Comparison of ENCODE assay signal across 14 mouse cellular contexts in genomic region chr5:30456056-30456455, GRCm38 (mm10). TPM values are rescaled to one million over a fixed set of nuclear protein-coding genes. Genes with fewer than 3 reads are reported as not detected.
DNase-seq lines count a peak whose midpoint lies in the region; ATAC-seq and TF ChIP-seq lines count a peak whose summit lies in the region.
"Had no signal": no experiment of that assay in that cellular context is flagged by ENCODE, and none has a peak within 500 bp of the region (broad histone marks: within the 10 kb centered on the region; RNA-seq: fewer than 3 reads in every experiment).

No protein-coding gene starts in this region.

- ATAC-seq in kidney, postnatal 0 days (replicated peaks; ENCODE audit: low FRiP score, low read depth), result no peak
- ATAC-seq in midbrain, embryonic 14.5 days (ENCODE audit: low FRiP score, low TSS enrichment), result no peak
- no peak for ATAC-seq in midbrain, embryonic 16.5 days
- ATAC-seq: forebrain, embryonic 15.5 days had no signal

- WGBS in kidney, postnatal 0 days, result 49% methylated on average over 6 of the region's 6 CpGs
- WGBS in midbrain, embryonic 14.5 days, result 61% methylated on average over 6 of the region's 6 CpGs
- WGBS in midbrain, embryonic 16.5 days, result 63% methylated on average over 6 of the region's 6 CpGs

- no peak overlapping the region for H3K27ac ChIP-seq in kidney, postnatal 0 days
- no peak overlapping the region for H3K27ac ChIP-seq in midbrain, embryonic 14.5 days (replicated peaks; ENCODE audit: low read depth, low read length)
- H3K27ac ChIP-seq in midbrain, embryonic 16.5 days (ENCODE audit: low read length), result no peak overlapping the region
- H3K27ac ChIP-seq: embryonic facial prominence, embryonic 12.5 days; forebrain, embryonic 15.5 days; heart, embryonic 10.5 days; limb, embryonic 12.5 days had no signal

- H3K4me1 ChIP-seq in kidney, postnatal 0 days (replicated peaks; ENCODE audit: insufficient read depth, low read length), result no peaks in the 10 kb centered on the region
- 0 out of 2 replicates have a peak, but pooled peaks cover 2% of the 10 kb centered on the region for H3K4me1 ChIP-seq in midbrain, embryonic 14.5 days (ENCODE audit: control insufficient read depth, insufficient read depth, low read length)
- H3K4me1 ChIP-seq in midbrain, embryonic 16.5 days (ENCODE audit: control insufficient read depth, insufficient read depth, low read length), result peaks cover 8% of the 10 kb centered on the region; the same call in 1 of the 2 replicates

- peak; percentile 24 for DNase-seq in embryo, embryonic 10 days (ENCODE audit: low spot score)
- DNase-seq in embryo, embryonic 9.5 days (ENCODE audit: extremely low spot score), result no peak
- no peak for DNase-seq in kidney, postnatal 0 days (ENCODE audit: low spot score)
- DNase-seq in kidney, postnatal 14 days, result no peak
- DNase-seq in midbrain, embryonic 14.5 days, result peak; percentile 48
- DNase-seq in kidney, postnatal 4 days, result peak; percentile 39 to 44
- DNase-seq in urinary bladder, postnatal 10 days (ENCODE audit: low spot score), result no peak

- H3K4me3 ChIP-seq in kidney, postnatal 0 days (replicated peaks; ENCODE audit: low read depth, low read length), result no peak overlapping the region
- no peak overlapping the region for H3K4me3 ChIP-seq in midbrain, embryonic 14.5 days (replicated peaks; ENCODE audit: low read depth, low read length)
- no peak overlapping the region for H3K4me3 ChIP-seq in midbrain, embryonic 16.5 days (ENCODE audit: low read depth, low read length)
- H3K4me3 ChIP-seq: embryonic facial prominence, embryonic 12.5 days; forebrain, embryonic 15.5 days; heart, embryonic 10.5 days; limb, embryonic 12.5 days had no signal

- TF ChIP-seq CTCF in kidney, postnatal 0 days (IDR thresholded peaks at IDR 0.05; ENCODE audit: low read depth), result peak; percentile 50

- H3K9ac ChIP-seq in kidney, postnatal 0 days (ENCODE audit: low read depth, low read length), result no peak overlapping the region
- H3K9ac ChIP-seq in midbrain, embryonic 14.5 days (replicated peaks; ENCODE audit: low read length), result no peak overlapping the region
- no peak overlapping the region for H3K9ac ChIP-seq in midbrain, embryonic 16.5 days (ENCODE audit: low read depth, low read length)
- H3K9ac ChIP-seq: embryonic facial prominence, embryonic 12.5 days; forebrain, embryonic 15.5 days; limb, embryonic 12.5 days had no signal

- H3K36me3 ChIP-seq in kidney, postnatal 0 days (ENCODE audit: insufficient read depth, low read length), result no peaks in the 10 kb centered on the region
- no peaks in the 10 kb centered on the region for H3K36me3 ChIP-seq in midbrain, embryonic 14.5 days (ENCODE audit: control insufficient read depth, insufficient read depth, low read length)
- H3K36me3 ChIP-seq in midbrain, embryonic 16.5 days (ENCODE audit: control insufficient read depth, insufficient read depth, low read length), result no peaks in the 10 kb centered on the region
- H3K36me3 ChIP-seq: embryonic facial prominence, embryonic 12.5 days; forebrain, embryonic 15.5 days; heart, embryonic 10.5 days; limb, embryonic 12.5 days had no signal

- no peak overlapping the region for H3K4me2 ChIP-seq in kidney, postnatal 0 days (ENCODE audit: low read length)
- no peak overlapping the region for H3K4me2 ChIP-seq in midbrain, embryonic 14.5 days (ENCODE audit: low read length)
- no peak overlapping the region for H3K4me2 ChIP-seq in midbrain, embryonic 16.5 days (ENCODE audit: low read length)
- H3K4me2 ChIP-seq: embryonic facial prominence, embryonic 12.5 days; forebrain, embryonic 15.5 days; limb, embryonic 12.5 days had no signal

- H3K9me3 ChIP-seq in kidney, postnatal 0 days (replicated peaks; ENCODE audit: low read length), result no peaks in the 10 kb centered on the region
- H3K9me3 ChIP-seq in midbrain, embryonic 14.5 days (ENCODE audit: control insufficient read depth, low read length), result no peaks in the 10 kb centered on the region
- H3K9me3 ChIP-seq in midbrain, embryonic 16.5 days (replicated peaks; ENCODE audit: control insufficient read depth, low read length, poor library complexity, severe bottlenecking), result 0 out of 2 replicates have a peak, but pooled peaks cover 2% of the 10 kb centered on the region
- H3K9me3 ChIP-seq: embryonic facial prominence, embryonic 12.5 days; forebrain, embryonic 15.5 days; heart, embryonic 10.5 days; limb, embryonic 12.5 days had no signal

- H3K27me3 ChIP-seq in kidney, postnatal 0 days (ENCODE audit: insufficient read depth, low read length), result no peaks in the 10 kb centered on the region
- H3K27me3 ChIP-seq in midbrain, embryonic 14.5 days (ENCODE audit: control insufficient read depth, insufficient read depth, low read length), result no peaks in the 10 kb centered on the region
- H3K27me3 ChIP-seq in midbrain, embryonic 16.5 days (ENCODE audit: control insufficient read depth, insufficient read depth, low read depth, low read length), result no peaks in the 10 kb centered on the region
- H3K27me3 ChIP-seq: forebrain, embryonic 15.5 days had no signal

RNA-seq across cellular contexts. Expression of gene Otof, which starts 5.7 kb away (rescaled TPM):
- 0.04 and 0.09 TPM in 2 replicates for polyA plus RNA-seq in kidney, postnatal 0 days (2015; fragmentation: Nextera tagmentation; extraction: Ambion mirVana)
- 2.7 and 3.3 TPM in 2 replicates for polyA plus RNA-seq in midbrain, embryonic 14.5 days (2014; fragmentation: Nextera tagmentation; extraction: Ambion mirVana)
- 4.0 and 5.5 TPM in 2 replicates for polyA plus RNA-seq in midbrain, embryonic 16.5 days (2015; fragmentation: Nextera tagmentation; extraction: Ambion mirVana)

RNA-seq across cellular contexts. Expression of gene 1700001C02Rik, which starts 9.8 kb away (rescaled TPM):
- not detected in 2 replicates for polyA plus RNA-seq in kidney, postnatal 0 days (2015; fragmentation: Nextera tagmentation; extraction: Ambion mirVana)
- 0.41 and 1.2 TPM in 2 replicates for polyA plus RNA-seq in midbrain, embryonic 14.5 days (2014; fragmentation: Nextera tagmentation; extraction: Ambion mirVana)
- polyA plus RNA-seq in midbrain, embryonic 16.5 days (2015; fragmentation: Nextera tagmentation; extraction: Ambion mirVana), result 0.71 and 2.1 TPM in 2 replicates
- polyA plus RNA-seq: embryonic facial prominence, embryonic 12.5 days; heart, embryonic 10.5 days; intestine, embryonic 14.5 days; limb, embryonic 12.5 days; stomach, embryonic 14.5 days had no signal

Comparison
In these comparisons a context has a peak if more than half of its experiments do, and no peak if none do; other contexts are left out.
1. DNase-seq: peak in embryo, embryonic 10 days (single experiment), midbrain, embryonic 14.5 days (single experiment) and kidney, postnatal 4 days (2 of 2); none in embryo, embryonic 9.5 days (single experiment), kidney, postnatal 0 days (single experiment), kidney, postnatal 14 days (single experiment) and urinary bladder, postnatal 10 days (single experiment).